Mouse (Mus musculus) frontal cortex, postnatal 25 days (tissue): ENCODE measurements around the gene Fbxo27.
"Not testable (repeated sequence)": the region's sequence is repeated elsewhere in the genome, so short reads cannot be mapped to it uniquely, and the experiment has no call there.

Experiments
- DNase-seq, 2 experiments: peaks; one replicate each; pipeline ENCODE4 v3.0.0; 2022; ENCODE audit warnings: low spot score in 2 of 2

Gene Fbxo27

DNA sequence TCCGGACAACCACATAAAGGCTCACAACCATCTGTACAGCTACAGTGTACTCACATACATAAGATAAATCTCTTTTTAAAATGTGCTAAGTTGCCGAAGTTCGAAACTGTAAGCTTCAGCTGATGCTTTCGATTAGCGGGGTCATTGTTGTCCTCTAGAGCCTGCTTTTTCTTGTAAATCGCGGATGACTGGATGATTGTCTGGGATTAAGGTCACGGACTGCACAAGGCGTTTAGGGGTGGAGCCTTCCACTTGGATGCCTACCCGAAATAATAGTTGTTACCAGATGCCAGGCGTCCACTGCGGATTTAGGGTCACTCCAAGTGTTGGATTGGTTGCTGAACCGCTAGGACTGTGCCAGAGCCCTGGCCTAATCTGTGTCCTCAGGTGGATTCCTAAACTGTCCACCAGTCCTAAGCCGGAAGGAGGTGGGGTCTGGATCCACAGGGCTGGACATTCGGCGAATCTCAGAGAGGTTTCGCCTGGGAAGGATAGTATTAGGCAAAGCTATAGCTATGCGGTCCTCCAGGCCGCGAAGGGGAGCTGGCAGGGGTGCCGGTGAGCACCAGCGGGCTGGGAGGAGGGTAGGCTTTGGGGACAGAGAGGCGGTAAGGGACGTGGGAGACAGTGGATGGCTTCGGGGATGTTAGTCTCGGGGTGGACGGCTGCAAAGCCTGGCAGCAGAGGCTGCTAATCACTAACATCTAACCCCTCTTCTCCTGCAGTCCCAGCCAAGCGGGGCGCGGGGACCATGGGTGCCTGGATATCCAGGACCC, at the start of gene Fbxo27:
Gene Fbxo27, plus strand, starts transcription at position 305 of the 776 bp plus-strand sequence.
- DNase-seq = peak in 1 of 2 experiments; percentile 43

DNA sequence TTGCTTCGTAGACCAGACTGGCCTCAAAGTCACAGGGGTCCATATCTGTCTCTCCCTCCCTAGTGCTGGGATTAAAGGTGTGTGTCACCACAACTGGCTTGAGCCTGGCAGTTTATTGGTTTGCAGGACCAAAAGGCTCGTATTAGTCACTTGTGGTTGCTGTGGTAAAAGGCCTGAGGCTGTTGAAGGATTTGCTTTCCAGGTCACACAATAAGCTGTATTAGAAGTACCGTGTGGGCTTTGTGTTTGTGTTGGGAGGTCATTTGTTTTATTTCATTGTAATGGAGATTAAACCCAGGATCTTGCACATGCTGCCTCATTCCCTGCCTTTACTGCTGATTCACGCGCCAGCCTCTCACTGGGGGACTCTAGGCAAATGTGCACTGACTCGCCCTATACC, 47.3 kb upstream of the Fbxo27 start:
- DNase-seq = no peak

DNA sequence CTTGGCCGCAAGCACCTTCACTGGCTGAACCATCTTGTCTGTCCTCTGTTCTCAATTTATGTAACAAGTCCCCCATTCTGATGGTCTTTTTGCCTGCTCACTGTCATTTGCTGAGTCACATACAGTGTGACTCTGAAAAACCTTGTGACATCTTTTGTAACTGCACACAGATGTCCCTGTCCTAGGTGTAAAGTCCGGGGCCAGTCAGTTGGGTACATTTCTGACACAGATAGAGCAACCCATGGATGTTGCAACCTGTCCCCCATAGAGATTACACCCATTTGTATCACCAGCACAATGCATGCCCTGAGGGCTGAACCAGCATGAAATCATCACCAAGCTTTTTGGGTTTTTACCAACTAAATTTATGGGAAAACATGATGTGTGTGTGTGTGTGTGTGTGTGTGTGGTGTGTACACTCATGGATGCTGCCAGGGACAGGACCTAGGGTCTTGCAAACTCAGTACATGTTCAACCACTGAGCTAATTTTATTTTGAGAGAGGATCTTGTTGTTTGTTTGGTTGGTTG, 46.6 kb upstream of the Fbxo27 start:
- no peak for DNase-seq

DNA sequence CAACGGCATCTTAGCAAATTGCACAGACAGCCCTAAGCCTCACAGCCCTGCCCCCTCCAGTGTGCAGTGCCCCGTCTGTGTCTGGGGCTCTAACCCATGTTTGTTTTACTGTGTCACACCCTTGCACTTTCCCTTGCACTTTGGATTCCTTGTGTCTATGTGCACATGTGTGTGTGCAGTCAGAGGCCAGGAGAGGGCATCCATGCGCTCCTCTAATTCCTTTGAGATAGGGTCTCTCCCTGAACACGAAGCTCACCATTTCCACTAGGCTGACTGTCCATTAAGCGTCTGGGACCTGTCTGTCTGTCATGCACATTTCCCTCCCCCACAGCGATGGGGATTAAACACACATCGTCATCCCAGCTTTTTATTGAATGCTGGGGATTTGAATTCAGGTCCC, 45.6 kb upstream of the Fbxo27 start:
- no peak for DNase-seq

DNA sequence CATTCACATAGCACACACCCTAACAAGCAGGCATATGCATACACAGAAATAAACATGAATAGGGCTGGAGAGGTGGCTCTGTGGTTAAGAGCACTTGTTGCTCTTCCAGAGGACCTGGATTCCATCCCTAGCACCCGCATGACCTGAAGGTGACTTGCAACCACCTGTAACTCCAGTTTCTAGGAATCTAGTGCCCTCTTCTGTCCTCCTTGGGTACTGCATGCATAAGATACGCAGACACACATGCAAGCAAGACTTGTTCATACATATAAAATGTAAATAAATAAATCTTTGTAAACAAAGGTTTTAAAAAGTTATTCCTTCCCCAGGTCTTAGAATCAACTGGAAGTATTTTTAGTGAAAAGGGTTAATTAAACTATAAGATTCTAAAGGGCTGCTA, 41.5 kb upstream of the Fbxo27 start:
- no peak for DNase-seq

DNA sequence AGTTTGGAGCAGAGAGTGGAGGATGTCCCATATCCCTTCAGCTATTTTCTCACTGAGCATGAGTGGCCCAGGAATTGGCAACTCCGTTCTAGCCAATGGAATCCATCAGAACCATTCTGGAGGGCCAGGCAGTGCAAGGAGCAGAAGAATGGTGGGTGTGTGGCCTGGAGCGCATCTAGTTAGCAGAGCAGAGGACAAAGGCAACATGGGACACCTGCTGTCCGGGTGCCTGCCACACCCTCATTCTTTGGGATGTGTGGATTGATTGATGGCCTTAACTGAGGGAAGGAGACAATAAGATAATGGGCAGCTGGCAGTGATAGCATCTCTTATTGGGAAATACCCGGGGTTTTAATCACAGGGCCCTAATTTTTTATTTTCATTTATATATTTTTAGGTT, 36.2 kb upstream of the Fbxo27 start:
- DNase-seq = no peak

DNA sequence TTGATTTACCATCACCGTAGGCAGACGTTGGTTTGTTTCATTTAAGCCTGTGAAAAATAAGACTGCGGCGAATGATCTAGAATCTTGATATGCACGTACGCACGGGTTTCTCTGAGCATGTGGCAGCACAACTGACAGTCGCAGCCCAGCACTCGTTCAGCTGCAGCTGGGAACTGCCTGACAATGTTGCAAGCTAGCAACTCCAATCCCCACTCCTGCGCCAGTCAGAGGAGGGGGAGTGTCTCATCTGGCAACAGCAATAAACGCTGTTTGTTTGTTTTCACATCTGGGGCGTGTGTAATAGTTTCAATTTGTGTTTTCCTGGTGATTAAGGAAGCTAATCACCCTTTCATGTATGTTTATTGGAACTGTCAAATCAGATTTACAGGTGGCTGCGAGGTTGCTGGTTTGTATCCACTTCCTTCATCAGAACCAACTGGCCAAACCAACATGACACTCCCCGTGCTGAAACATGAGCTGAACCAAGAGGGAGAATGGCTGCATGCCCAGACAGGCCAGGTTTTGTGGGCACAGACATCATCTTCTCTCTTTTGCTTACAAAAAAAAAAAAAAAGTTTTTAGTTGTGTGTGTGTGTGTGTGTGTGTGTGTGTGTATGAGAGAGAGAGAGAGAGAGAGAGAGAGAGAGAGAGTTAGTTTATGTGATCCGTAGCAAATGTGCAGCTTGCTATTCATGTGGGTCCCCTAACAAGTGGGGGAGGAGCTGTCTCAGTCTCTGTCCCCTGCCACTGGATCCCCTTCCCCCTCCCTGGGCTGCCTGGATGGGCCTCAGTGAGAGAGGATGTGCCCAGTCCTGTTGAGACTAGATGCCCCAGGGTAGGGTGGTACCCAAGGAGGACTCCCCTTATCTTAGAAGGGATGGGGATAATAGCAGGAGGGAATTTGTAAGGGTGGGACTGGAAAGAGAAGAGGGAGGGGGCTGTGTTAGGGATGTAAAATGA, 26.7 kb upstream of the Fbxo27 start:
- no peak for DNase-seq

DNA sequence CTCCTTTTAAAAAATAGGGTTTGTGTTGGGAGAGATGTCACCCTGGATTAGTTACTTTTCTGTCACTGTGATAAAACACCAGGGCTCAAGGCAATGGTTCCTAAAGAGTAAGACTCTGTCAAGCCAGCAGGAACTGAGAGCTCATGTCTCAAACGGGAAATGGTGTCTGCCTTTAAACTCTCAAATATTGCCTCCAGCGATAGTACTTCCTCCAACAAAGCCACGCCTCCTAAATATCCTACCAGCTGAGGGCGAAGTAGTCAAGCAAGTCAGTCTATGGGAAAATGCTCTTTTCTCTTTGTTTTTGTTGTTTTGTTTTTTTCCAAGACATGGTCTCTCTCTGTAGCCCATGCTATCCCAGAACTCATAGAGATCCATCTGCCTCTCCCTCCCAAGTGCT, 21.5 kb upstream of the Fbxo27 start:
- DNase-seq = no peak

DNA sequence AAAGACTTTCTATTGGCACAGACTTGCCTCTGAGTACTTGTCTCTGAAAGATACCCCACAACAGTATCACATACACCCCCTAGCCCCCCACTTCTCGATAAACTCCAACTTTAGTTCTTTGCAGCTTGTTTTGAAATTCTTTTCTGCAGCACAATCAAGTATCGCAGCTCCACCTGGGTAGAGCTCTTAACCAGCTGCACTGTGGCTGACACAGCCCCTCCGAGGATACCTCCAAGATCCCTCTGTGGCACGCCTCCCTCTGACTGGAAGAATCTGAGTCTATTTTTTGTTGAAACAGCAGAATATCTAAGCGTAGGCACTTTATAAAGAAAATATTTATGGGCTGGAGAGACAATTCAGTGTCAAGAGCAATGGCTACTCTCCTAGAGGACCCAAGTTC, 20.4 kb upstream of the Fbxo27 start:
- no peak for DNase-seq

DNA sequence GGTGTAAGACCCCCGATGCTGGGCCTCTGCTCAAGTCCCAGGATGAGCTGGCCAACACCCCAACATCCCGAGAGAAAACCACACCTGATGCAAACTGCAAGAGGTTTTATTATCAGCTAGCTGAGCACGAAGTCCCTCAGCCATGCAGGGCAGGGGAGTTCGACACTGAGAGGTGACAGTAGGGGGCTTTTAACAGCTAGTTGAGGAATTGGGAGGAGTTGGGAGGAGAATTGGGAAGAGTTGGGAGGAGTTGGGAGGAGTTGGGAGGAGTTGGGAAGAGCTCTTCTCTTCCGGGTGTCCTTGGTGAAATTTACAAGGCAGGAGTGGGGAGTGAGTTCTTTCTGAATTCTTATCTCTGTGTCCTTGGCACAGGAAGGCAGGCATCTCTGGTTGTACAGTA, 19.9 kb upstream of the Fbxo27 start:
- DNase-seq = not testable (repeated sequence)

DNA sequence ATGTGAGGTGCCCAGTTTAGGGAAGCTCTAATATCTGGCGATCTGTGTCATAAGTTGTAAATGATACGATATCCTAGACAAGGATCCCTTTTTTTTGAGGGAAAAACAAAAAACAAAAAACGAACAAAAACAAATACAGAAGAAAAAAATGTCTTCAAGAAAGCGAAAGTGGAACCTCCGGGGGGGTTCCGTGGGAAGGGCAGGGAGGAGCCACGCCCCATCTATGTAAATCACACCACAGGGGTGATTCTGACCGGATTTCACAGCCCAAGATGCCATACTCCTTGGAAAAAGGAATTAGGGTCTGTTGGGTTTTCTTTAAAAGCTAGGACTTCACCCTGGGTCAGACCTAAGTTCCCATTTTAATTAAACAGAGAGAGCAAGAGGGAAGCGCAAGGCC, 17.7 kb upstream of the Fbxo27 start:
- DNase-seq = no peak

DNA sequence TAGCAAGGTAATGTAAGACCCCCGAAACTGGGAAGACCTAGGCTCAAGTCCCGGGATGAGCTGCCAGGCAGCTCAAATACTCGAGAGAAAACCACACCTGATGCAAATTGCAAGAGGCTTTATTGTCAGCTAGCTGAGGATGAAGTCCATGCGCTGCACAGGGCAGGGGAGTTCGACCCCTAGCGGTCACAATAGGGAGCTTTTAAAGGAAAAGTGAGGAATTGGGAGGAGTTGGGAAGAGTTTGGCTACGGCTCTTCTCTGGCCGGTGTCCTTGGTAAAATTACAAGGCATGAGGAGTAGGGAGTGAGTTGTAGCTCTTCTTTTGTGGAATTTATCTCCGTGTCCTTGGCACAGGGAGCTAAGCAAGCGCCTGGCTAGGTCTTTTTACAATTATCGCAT, 16.9 kb upstream of the Fbxo27 start:
- no peak for DNase-seq

DNA sequence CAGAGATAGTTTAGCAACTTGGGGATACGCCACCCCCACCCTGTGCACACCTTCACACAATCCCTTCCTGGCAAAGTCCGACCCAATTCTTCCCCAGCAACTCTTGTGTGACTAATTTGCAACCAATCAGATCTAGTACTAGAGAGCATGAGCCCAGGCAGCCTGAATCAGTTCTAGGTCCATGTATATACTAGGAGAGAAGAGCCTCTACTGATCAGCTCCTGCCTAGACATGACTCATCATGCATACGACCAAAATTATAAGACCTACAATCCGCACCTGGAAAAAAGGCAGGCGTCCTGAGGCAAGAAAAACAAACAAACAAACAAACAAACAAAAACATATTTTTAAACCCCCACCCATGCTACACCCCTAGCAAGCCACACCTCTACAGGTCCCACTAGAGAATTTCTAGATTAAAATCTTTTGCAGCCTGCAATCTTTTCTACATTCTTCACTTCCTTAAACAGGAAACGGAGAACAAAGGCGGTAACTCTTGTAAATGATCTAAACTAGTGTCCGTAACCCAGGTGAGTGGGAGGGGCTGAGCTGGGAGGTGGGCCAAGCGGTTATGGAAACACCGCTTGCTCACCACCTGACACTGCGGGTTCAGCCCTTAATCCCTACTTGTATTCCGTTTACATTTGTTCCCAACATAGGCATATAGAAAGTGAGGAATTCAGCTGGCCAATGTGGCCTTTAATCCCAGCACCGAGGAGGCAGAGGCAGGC, 15.7 kb upstream of the Fbxo27 start:
- DNase-seq = no peak

DNA sequence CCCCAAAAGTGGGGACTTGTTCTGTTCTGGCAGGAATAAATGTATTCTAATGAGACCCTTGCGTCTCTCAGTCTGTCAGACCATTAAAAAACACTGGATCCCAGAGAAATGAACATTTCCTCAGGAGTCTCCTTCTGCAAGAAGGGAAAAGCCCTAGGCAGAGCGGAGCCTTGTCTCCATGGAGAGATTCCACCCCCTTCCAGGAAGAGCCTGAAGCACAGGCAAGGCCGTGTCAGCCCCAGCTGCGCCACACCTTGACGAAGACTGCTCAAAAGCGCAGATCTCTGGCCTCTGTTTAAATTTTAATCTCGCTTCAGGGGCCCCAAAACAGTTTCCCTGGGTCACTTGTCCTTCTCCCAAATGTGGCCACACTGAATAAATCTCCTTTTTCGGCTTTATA, 15.0 kb upstream of the Fbxo27 start:
- DNase-seq = no peak

DNA sequence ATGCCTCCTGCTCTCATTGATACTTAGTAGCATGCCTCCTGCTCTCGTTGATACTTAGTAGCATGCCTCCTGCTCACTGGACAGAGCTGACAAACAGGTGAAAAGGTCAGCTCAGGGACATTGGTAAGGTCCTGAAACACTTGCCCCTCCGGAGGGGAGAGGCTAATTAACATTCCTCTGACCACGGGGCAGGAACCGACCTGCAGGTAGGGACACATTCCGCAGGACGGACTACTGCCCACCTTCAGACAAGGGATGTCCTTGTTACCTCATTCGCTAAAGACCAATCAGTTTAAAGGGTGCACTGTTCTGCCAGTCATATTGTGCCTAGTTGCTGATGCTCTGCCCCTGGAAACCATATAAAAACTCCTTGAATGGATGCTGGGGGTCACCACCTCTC, 1.6 kb upstream of the Fbxo27 start:
- no peak for DNase-seq

DNA sequence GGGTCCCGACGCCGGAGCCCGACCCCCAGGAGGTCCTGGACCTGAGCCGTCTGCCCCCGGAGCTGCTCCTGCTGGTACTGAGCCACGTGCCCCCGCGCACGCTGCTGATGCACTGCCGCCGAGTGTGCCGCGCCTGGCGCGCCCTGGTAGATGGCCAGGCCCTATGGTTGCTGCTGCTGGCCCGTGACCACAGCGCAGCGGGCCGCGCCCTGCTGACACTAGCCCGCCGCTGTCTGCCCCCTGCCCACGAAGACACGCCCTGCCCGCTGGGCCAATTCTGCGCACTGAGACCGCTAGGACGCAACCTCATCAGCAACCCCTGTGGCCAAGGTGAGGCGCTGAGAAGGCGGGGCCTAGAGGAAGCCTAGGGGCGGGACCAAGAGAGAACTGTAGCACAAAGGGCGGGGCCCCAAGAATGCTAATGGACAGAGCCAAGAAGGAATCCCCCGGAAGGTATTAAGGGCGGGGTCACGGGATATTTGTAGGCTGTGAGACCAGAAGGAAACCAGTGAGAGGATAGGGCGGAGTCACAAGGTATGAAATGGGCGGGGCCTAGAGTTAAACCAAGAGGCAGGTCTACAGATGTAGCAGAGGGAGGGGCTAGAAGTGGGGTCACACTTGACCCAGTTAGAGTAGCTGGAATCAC, 795 bp downstream of the Fbxo27 start:
- DNase-seq = peak; percentile 53 to 59

DNA sequence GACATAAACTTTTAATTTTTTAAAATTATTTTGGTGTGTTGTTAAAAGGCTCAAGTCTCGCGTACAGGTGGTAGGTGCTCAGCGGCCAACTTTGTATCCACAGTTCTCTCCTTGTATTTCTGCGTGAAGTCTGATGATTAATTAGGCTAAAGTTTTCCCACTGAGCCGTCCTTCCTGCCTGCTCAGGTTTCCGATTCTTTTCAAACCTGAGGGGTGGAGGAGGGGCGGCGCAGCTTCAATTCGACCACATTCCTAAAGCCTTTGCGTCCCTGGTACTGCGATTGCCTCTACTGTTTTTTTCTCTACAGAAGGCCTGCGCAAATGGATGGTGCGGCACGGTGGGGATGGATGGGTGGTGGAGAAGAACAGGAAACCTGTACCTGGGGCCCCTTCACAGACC, 1.8 kb downstream of the Fbxo27 start:
- DNase-seq = no peak

DNA sequence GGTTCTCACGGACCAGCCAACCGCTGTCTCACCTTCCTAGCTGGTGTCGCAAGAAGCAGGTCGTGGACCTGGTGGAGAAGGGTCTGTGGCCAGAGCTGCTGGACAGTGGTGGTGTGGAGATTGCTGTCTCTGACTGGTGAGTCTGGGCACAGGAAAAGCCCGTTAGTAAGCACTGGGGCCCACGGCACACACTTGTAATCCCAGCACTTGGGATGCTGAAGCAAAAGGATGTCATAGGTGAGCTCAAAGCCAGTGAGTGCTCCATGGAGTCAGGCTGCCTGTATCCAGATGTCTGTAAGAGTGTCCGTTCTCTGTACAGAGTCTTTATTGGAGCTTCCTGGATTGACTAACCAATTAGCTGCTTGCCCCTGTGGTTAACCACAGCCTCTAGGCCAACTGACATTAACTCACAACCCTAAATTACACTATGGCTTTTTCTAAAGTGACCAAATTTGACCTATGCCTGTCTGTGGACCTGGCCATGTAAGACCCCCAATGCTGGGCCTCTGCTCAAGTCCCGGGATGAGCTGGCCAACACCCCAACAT, 2.4 kb downstream of the Fbxo27 start:
- DNase-seq = no peak

DNA sequence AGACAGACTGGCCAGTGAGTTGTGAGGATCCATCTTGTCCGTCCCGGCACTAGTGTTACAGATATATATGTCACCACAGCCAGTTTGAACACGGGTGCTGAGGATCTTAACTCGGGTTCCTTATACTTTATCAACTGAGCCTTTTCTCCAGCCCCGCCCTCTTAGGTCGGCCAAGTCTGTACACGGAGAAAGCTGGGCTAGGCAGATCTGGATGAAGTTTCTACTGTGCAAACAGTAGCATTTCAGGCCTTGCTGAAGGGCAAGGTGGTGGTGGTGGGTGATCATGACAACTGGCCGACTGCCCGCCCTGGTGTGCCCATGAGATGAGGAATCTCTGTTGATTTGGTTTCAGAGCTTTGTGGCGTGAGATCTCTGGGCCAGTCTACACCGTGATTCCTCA, 4.6 kb downstream of the Fbxo27 start:
- DNase-seq = no peak

DNA sequence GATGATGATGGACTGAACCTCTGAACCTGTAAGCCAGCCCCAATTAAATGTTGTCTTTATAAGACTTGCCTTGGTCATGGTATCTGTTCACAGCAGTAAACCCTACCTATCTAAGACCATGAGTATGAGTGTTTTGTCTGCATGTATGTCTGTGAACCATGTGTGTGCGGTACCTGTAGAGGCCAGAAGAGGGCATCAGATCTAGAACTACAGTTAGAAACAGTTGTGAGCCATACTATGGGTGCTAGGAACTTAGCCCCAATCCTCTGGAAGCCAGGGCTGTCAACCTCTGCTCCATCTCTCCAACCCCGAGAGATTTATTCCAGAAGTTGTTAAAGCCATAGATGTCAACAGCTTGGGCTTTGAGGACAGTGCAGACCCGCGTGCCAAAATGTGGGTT, 7.6 kb downstream of the Fbxo27 start:
- no peak for DNase-seq

DNA sequence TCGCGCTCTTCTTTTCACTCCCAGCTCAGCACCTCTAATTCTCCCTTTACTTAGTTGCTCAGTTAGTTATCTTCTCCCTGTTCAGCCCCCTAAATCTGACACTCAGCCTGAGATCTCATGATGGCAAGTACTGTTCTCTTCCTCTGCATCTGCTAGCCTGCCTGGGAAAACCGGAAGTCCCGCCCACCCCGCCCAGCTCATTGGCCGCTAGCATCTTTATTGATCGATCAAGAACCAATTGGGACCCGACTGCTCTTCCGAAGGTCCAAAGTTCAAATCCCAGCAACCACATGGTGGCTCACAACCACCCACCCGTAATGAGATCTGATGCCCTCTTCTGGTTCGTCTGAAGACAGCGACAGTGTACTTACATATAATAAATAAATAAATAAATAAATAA, 8.7 kb downstream of the Fbxo27 start:
- DNase-seq = not testable (repeated sequence)
